Mouse (Mus musculus) heart, postnatal 0 days (tissue): ENCODE measurements around the gene Tgm2. TPM values are rescaled to one million over a fixed set of nuclear protein-coding genes. Genes with fewer than 3 reads are reported as not detected.
A peak's percentile ranks its signal among the peaks of the same experiment; 100 is the strongest.

Experiments used
- ATAC-seq: fragments of 200-750 bp; cut with Nextera tagmentation; 2 replicates; pipeline ENCODE4 v1.8.0; 2017; ENCODE audit warnings: low read depth, moderate number of reproducible peaks, moderate library complexity; ENCODE audit not compliant: insufficient read depth
- DNase-seq: peaks from one replicate; pipeline ENCODE4 v3.0.0-alpha.2; 2016; ENCODE audit warnings: low spot score
- H3K27ac ChIP-seq: fragments of 300-500 bp; sonication (generic); 2 replicates; pipeline ENCODE4 v1.5.1; 2014; ENCODE audit warnings: low read depth, mild to moderate bottlenecking
- H3K27me3 ChIP-seq: fragments of 300-500 bp; sonication (generic); 2 replicates; pipeline ENCODE4 v1.6.1; 2014; ENCODE audit warnings: low read length, mixed read lengths; ENCODE audit not compliant: control insufficient read depth, insufficient read depth
- H3K36me3 ChIP-seq: fragments of 300-500 bp; sonication (generic); replicated peaks from 2 replicates; pipeline ENCODE4 v1.6.1; 2014; ENCODE audit warnings: low read length, mixed read lengths; ENCODE audit not compliant: control insufficient read depth, insufficient read depth
- H3K4me1 ChIP-seq: fragments of 300-500 bp; sonication (generic); 2 replicates; pipeline ENCODE4 v1.6.1; 2014; ENCODE audit warnings: antibody characterized with exemption; ENCODE audit not compliant: control insufficient read depth, insufficient read depth
- H3K4me2 ChIP-seq: fragments of 300-500 bp; sonication (generic); 2 replicates; pipeline ENCODE4 v1.6.1; 2014; ENCODE audit warnings: low read depth, mild to moderate bottlenecking, low read length, moderate library complexity
- H3K4me3 ChIP-seq: fragments of 300-500 bp; sonication (generic); 2 replicates; pipeline ENCODE4 v1.5.1; 2014; ENCODE audit warnings: low read depth, low read length
- H3K9ac ChIP-seq: fragments of 300-500 bp; sonication (generic); replicated peaks from 2 replicates; pipeline ENCODE4 v1.6.1; 2014; ENCODE audit warnings: low read depth, low read length, mixed read lengths
- H3K9me3 ChIP-seq: fragments of 300-500 bp; sonication (generic); replicated peaks from 2 replicates; pipeline ENCODE4 v1.6.1; 2016; ENCODE audit warnings: low read length; ENCODE audit not compliant: control insufficient read depth
- CTCF ChIP-seq: IDR thresholded peaks from 2 replicates; pipeline ENCODE4 v1.5.1; 2016; ENCODE audit warnings: antibody characterized with exemption, control low read depth, low read depth
- EP300 ChIP-seq: IDR thresholded peaks from 2 replicates; pipeline ENCODE4 v1.6.1; 2016; ENCODE audit warnings: antibody characterized with exemption, low read depth
- WGBS: fragments of 180-500 bp; shearing (Covaris S2); extraction: QIAGEN DNeasy Blood & Tissue Kit; methylation state at CpG from one replicate; pipeline ENCODE4 v1.1.7; 2014; 5-methylcytosine and 5-hydroxymethylcytosine counted together
- polyA plus RNA-seq: library from polyadenylated mRNA; unstranded; fragments of >200 nt; fragmentation: Nextera tagmentation; extraction: Ambion mirVana; gene quantifications from 2 replicates; pipeline ENCODE4 v1.2.1, GENCODE M21; 2015
- total RNA-seq: library from RNA; depleted of rRNA; stranded (reverse); fragments of >200 nt; gene quantifications from 2 replicates; pipeline ENCODE4 v1.2.3, GENCODE M21; 2014; ENCODE audit warnings: low replicate concordance

Gene Tgm2
- total and polyA plus RNA-seq, 2 experiments from 2014 or later, result 155 to 445 TPM

DNA sequence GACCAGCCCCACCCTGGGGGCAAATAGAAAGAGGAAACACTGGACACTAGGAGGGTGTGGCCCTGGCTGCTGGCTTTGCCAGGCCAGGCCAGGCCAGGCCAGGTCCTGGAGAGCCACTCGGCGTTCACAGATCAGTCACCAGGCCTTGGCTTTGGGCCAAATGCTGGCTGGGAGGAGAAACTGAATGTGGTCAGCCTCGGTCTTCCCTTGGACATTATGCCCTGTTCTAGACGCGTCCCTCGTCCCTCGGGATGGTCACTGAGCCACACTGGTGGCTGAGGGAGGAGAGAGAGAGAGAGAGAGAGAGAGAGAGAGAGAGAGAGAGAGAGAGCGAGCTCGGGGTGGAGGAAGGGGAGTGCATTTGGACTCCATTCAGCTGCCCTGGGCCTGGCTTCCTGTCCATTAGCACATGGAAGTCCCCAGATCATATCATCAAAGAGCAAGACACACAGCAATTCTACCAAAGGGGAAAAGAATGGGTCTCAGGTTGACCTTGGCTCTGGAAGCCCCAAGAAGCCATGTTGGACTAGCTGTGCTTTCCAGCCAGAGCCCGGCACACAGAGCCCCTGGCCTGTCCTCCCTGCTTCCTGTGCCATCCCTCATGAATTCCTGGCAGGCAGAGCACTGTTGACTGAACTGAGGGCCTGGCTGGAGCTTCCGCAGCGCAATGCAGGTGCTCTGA lies 24.4 kb downstream of the Tgm2 start:
- DNase-seq, result no peak
- H3K36me3 ChIP-seq, result peaks cover 77% of the 10 kb centered on the region
- 20% methylated on average over 12 of the region's 12 CpGs for WGBS
- H3K4me1 ChIP-seq, result peaks cover 28% of the 10 kb centered on the region
- no peaks in the 10 kb centered on the region for H3K9me3 ChIP-seq
- no peaks in the 10 kb centered on the region for H3K27me3 ChIP-seq
- H3K9ac ChIP-seq, result no peak overlapping the region
- peak; percentile 9; the same call in 1 of the 2 replicates for ATAC-seq
- no peak overlapping the region for H3K4me2 ChIP-seq
- H3K4me3 ChIP-seq, result no peak overlapping the region
- peak overlapping the region; percentile 93 for H3K27ac ChIP-seq
- no peak; the same call in 1 of the 2 replicates for TF ChIP-seq EP300
- no peak for TF ChIP-seq CTCF

DNA sequence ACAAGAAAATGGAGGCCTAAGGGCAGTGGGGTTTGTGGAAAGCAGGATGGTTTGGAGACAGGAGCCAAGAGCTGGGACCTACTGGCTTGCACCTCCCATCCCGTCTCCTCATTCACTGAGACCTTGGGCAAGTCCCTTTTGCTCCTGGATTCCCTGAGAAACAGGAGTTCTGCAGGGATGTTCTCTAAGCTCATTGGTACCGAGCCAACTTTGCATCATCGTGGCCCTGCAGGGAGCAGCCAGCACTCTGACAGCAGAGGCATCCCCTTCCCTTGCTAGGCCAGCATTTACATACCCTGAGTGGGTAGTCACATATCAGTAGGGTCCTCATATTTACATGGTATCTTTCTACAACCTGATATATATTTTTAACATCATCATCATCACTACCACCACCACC lies 25.4 kb downstream of the Tgm2 start:
- ATAC-seq, result no peak
- H3K27ac ChIP-seq, result no peak overlapping the region; the same call in 1 of the 2 replicates
- H3K4me3 ChIP-seq, result no peak overlapping the region
- H3K27me3 ChIP-seq, result no peaks in the 10 kb centered on the region
- no peaks in the 10 kb centered on the region for H3K9me3 ChIP-seq
- TF ChIP-seq CTCF (no peak), EP300 (no peak)
- H3K4me2 ChIP-seq, result no peak overlapping the region
- H3K9ac ChIP-seq, result no peak overlapping the region
- peaks cover 30% of the 10 kb centered on the region for H3K4me1 ChIP-seq
- WGBS, result 70% methylated on average over 3 of the region's 3 CpGs
- no peak for DNase-seq
- H3K36me3 ChIP-seq, result peaks cover 80% of the 10 kb centered on the region

DNA sequence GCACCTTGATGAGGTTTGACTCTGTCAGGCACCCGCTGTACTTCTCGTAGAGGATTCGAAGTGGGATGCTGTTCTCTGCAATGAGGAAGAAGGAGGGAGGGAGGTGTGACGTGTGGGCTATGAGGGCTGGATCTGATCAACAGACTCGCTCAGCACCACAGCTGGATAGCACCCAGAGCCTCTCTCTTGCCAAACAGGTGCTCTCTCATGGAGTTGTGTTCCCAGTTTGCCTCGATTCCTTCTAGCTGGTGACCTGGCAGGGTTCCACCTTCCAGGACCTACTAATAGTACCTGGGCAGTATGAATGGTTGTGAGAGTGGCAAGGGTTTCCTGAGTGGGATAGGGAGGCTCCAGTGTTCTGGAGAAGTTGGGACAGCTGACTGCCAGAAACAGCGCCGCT lies 26.0 kb downstream of the Tgm2 start:
- Histone ChIP-seq H3K36me3 (peaks cover 73% of the 10 kb centered on the region), H3K27me3 (no peaks in the 10 kb centered on the region), H3K27ac (no peak overlapping the region), H3K4me1 (peaks cover 30% of the 10 kb centered on the region), H3K4me2 (no peak overlapping the region), H3K9ac (no peak overlapping the region), H3K9me3 (no peaks in the 10 kb centered on the region), H3K4me3 (no peak overlapping the region)
- no peak for DNase-seq
- TF ChIP-seq CTCF (no peak), EP300 (no peak)
- WGBS, result 81% methylated on average over 8 of the region's 8 CpGs
- no peak for ATAC-seq

DNA sequence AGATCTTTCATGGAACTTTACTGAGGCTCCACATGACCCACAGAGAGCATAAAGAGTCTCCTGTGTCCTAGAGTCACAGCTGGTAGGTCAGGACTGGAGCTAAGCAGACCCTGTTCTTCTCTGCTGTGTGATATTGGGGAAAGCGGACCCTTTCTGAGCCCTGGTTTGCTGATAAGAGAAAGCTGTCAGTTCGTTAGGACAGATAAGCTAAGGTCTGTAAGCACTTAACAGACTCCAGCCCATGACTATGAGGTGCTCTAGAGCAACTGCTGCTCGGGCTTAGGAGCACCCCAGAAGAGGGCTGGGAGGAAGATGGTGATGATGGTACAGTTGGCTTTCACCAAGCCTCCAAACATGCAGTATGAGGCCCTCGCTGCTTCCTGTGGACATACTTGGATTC lies 27.1 kb downstream of the Tgm2 start:
- Histone ChIP-seq H3K4me3 (no peak overlapping the region), H3K27ac (no peak overlapping the region), H3K27me3 (no peaks in the 10 kb centered on the region), H3K9me3 (no peaks in the 10 kb centered on the region), H3K36me3 (peaks cover 62% of the 10 kb centered on the region), H3K4me1 (peaks cover 41% of the 10 kb centered on the region), H3K4me2 (no peak overlapping the region), H3K9ac (no peak overlapping the region)
- no peak for ATAC-seq
- DNase-seq, result no peak
- TF ChIP-seq CTCF, result no peak
- WGBS, result 61% methylated on average over 4 of the region's 4 CpGs

DNA sequence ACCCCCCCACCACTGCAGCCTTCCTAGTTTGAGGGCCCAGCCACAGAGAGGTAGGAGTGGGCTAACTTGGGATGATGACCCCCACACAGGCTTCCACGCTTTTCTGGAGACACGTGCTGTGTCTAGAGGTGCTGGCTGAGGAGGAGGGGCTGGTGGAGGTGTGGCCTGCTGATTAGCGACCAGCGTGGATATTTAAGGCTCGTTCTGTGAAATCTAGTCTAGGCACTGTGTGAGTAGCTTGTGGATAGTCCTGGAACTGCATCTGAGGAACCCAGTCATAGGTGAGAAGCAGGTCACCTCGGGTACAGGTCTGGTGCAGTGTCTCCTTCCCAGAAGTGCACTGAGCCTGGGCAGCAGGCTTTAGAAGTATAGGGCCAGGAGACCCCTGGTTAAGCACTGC lies 29.6 kb downstream of the Tgm2 start:
- no peak for ATAC-seq
- peaks cover 46% of the 10 kb centered on the region for H3K36me3 ChIP-seq

More for the DNA sequence above, 29.6 kb downstream of the Tgm2 start:
- Histone ChIP-seq H3K4me1 (peaks cover 36% of the 10 kb centered on the region), H3K4me3 (no peak overlapping the region), H3K27ac (peak overlapping the region; percentile 31; the same call in 1 of the 2 replicates), H3K27me3 (no peaks in the 10 kb centered on the region), H3K9ac (no peak overlapping the region), H3K4me2 (no peak overlapping the region), H3K9me3 (no peaks in the 10 kb centered on the region)
- WGBS, result 20% methylated on average over 6 of the region's 6 CpGs
- TF ChIP-seq CTCF (no peak), EP300 (no peak)
- no peak for DNase-seq
